24 mouse cellular contexts compared by ENCODE assay signal in the genomic region with DNA sequence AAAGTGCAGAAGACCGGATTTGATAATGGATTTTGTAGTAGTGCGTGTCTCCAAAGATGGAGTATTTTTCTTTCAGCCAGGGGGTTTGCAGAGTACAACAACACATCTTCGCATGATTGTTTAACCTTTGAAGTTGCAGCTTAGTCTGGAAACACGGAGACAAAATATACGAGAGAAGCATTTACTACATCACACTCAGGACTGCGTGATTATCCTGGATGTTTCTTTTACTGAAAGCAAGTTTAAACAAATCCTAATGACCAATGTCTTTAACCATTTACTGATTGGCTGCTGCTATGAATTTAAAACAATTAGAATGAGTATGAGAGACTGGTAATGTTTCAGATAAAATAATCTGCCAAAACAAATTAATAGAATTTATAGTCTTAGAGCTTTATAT.
DNase-seq lines count a peak whose midpoint lies in the region; ATAC-seq lines count a peak whose summit lies in the region.
"Had no signal": no experiment of that assay in that cellular context is flagged by ENCODE, and none has a peak within 500 bp of the region (broad histone marks: within the 10 kb centered on the region; RNA-seq: fewer than 3 reads in every experiment).

No protein-coding gene starts in this region.

- no peak overlapping the region for H3K4me3 ChIP-seq in lung, embryonic 16.5 days (ENCODE audit: low read length)
- H3K4me3 ChIP-seq in stomach, embryonic 16.5 days (replicated peaks; ENCODE audit: low read length): no peak overlapping the region
- H3K4me3 ChIP-seq: embryonic facial prominence, embryonic 10.5 days; embryonic facial prominence, embryonic 12.5 days; forebrain, embryonic 13.5 days; forebrain, embryonic 15.5 days had no signal

- ATAC-seq in lung, embryonic 16.5 days (ENCODE audit: low read depth): 0 out of 2 replicates have a peak, but pooled peaks have one; percentile 26
- peak; percentile 37; the same call in 1 of the 2 replicates for ATAC-seq in stomach, embryonic 16.5 days (ENCODE audit: insufficient read depth, low FRiP score)
- ATAC-seq: activated CD4-positive, CD25-positive, alpha-beta regulatory T cell, adult 4 months; CD4-positive, CD25-positive, alpha-beta regulatory T cell, adult 4 months; forebrain, embryonic 13.5 days; forebrain, embryonic 15.5 days; Patski had no signal

- H3K4me2 ChIP-seq in lung, embryonic 16.5 days (ENCODE audit: low read depth, low read length): no peak overlapping the region
- no peak overlapping the region for H3K4me2 ChIP-seq in stomach, embryonic 16.5 days (ENCODE audit: low read depth, low read length)
- H3K4me2 ChIP-seq: embryonic facial prominence, embryonic 12.5 days; forebrain, embryonic 13.5 days; forebrain, embryonic 15.5 days had no signal

- DNase-seq in embryo, embryonic 10 days (ENCODE audit: low spot score): peak; percentile 1
- no peak for DNase-seq in embryo, embryonic 9.5 days (ENCODE audit: extremely low spot score)
- DNase-seq in lung, adult 18-20 months: no peak
- DNase-seq: adrenal gland, adult 8-10 months; adrenal gland, postnatal 14 days; adrenal gland, postnatal 36 days; B cell, adult 2 months; cerebellum, adult 11-12 months; cerebellum, adult 2 months; cerebellum, adult 9-10 months; cerebellum, postnatal 10 days; cerebellum, postnatal 25 days; embryo, embryonic 11 days had no signal

- 41% methylated on average over 6 of the region's 6 CpGs for WGBS in lung, embryonic 16.5 days
- 44% methylated on average over 6 of the region's 6 CpGs for WGBS in stomach, embryonic 16.5 days

- H3K9ac ChIP-seq in lung, embryonic 16.5 days (ENCODE audit: low read length): no peak overlapping the region
- no peak overlapping the region for H3K9ac ChIP-seq in stomach, embryonic 16.5 days (ENCODE audit: low read length)
- H3K9ac ChIP-seq: embryonic facial prominence, embryonic 12.5 days; forebrain, embryonic 13.5 days; forebrain, embryonic 15.5 days had no signal

- H3K27me3 ChIP-seq in lung, embryonic 16.5 days (ENCODE audit: control insufficient read depth, insufficient read depth, low read depth, low read length): no peaks in the 10 kb centered on the region
- H3K27me3 ChIP-seq in stomach, embryonic 16.5 days (ENCODE audit: control insufficient read depth, insufficient read depth, low read length): no peaks in the 10 kb centered on the region
- H3K27me3 ChIP-seq: CH12.LX; embryonic facial prominence, embryonic 12.5 days; forebrain, embryonic 13.5 days; forebrain, embryonic 15.5 days had no signal

- H3K9me3 ChIP-seq in lung, embryonic 16.5 days (ENCODE audit: control insufficient read depth, low read length): no peaks in the 10 kb centered on the region
- no peaks in the 10 kb centered on the region for H3K9me3 ChIP-seq in stomach, embryonic 16.5 days (replicated peaks; ENCODE audit: control insufficient read depth, low read length)
- H3K9me3 ChIP-seq: embryonic facial prominence, embryonic 10.5 days; embryonic facial prominence, embryonic 12.5 days; forebrain, embryonic 13.5 days; forebrain, embryonic 15.5 days; G1E had no signal

- H3K4me1 ChIP-seq in lung, embryonic 16.5 days (replicated peaks; ENCODE audit: control insufficient read depth, insufficient read depth, low read length): 0 out of 2 replicates have a peak, but pooled peaks cover 3% of the 10 kb centered on the region
- peaks cover 2% of the 10 kb centered on the region; the same call in 1 of the 2 replicates for H3K4me1 ChIP-seq in stomach, embryonic 16.5 days (ENCODE audit: control insufficient read depth, insufficient read depth, low read length)
- H3K4me1 ChIP-seq: embryonic facial prominence, embryonic 10.5 days; embryonic facial prominence, embryonic 12.5 days; forebrain, embryonic 13.5 days; forebrain, embryonic 15.5 days had no signal

- H3K36me3 ChIP-seq in lung, embryonic 16.5 days (ENCODE audit: control insufficient read depth, insufficient read depth, low read length): no peaks in the 10 kb centered on the region
- no peaks in the 10 kb centered on the region for H3K36me3 ChIP-seq in stomach, embryonic 16.5 days (ENCODE audit: control insufficient read depth, insufficient read depth, low read length)
- H3K36me3 ChIP-seq: embryonic facial prominence, embryonic 10.5 days; embryonic facial prominence, embryonic 12.5 days; forebrain, embryonic 15.5 days; G1E had no signal

- H3K27ac ChIP-seq in lung, embryonic 16.5 days (ENCODE audit: low read length): no peak overlapping the region
- no peak overlapping the region for H3K27ac ChIP-seq in stomach, embryonic 16.5 days (ENCODE audit: low read length)
- H3K27ac ChIP-seq: embryonic facial prominence, embryonic 10.5 days; embryonic facial prominence, embryonic 12.5 days; forebrain, embryonic 13.5 days; forebrain, embryonic 15.5 days had no signal
